Mouse (Mus musculus) left cerebral cortex, postnatal 25 days (tissue): ENCODE measurements at regions not wholly inside any gene's neighbourhood (a gene's known extent, or its start where the extent isn't known, plus 50 kb on each side); places are given as distances from the start of the nearest gene placed in this dataset.

Source experiments
- DNase-seq, 2 experiments: peaks; one replicate each; pipeline ENCODE4 v3.0.0; 2022; ENCODE audit warnings: low spot score in 2 of 2, mixed read lengths in 1 of 2
- intact Hi-C: fragments of 180-260 bp; cut with DNase I; formaldehyde crosslinking; loops from one replicate; pipeline ENCODE4 v1.15.1; 2025

DNA sequence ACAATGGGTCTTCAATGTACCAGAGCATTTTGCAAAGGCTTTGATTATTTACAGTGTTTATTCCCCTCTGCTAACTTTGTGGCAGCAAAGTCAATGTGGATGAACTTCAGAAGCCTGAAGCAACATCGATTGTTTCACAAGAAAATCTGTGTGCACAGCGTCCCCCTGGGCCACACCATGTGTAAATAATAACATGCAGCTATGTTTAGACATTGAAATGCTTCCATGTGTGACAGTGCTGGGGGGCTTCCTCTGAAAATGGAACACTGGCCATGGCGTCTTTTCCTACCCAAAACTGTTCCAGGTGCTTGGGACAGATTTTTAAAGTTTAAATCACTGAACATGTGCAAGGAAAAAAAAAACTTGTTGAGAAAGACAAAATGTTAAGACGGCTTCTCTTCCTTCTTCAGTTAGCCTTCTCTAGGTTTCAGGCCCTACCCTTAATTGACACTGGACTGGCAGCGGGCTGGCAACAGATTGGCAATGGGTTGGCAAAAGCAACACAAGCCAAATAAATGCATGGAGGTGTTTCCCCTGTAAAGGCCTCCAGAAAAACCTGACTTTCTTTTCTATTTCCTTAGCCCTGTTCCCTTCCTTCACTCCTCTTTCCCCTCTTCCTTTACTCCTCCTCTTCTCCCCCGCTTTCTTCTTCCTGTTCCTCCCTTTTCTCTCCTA, 715.0 kb downstream of the Tns3 start:
- DNase-seq: no peak
- intact Hi-C loops: no loop called here

DNA sequence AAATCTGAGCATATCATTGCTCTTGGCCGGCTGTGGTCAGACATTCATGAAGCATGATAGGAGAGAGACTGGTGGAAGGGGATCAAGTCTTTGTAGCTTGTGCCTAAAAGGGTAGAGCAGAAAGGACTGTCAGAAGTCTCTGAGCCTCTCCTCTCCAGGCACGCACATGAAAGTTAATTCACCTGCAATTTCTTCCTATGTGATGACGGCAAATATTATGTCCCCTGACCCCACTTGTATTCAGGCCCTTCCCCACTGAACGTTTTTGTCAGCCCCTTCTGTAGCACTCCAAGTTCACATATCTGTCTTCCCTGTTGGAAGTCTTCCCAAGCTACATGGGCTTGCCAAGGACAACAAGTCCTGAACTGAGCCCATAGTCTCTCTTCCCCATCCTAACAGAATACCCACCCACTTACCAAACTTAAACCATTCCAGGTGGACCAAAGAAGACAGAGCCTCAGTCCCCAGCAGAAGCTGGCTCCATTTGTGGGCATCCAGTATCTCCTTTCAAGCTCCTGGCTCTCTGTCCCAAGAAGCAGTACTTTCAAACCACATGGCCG, 719.3 kb downstream of the Tns3 start:
- intact Hi-C loops: no loop called here
- no peak for DNase-seq

DNA sequence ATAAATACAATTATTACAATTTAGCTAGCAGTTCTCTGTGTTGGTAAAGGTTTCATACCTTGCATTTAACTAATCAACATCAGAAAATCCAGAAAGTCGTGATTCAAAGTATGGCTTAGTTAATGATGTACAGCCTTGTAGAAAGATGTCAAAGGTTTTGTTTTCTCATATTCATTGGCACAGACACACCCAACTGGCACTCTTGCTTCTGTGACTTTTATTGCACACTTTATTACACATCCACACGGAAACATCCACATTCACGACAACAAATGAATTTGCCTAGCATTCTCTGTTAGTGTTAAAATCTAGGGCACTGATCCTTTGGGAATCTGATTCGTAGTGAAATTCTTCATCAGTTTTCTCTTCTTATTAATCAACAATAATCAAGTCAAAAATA, 720.0 kb downstream of the Tns3 start:
- DNase-seq: no peak
- intact Hi-C loops: no loop called here

DNA sequence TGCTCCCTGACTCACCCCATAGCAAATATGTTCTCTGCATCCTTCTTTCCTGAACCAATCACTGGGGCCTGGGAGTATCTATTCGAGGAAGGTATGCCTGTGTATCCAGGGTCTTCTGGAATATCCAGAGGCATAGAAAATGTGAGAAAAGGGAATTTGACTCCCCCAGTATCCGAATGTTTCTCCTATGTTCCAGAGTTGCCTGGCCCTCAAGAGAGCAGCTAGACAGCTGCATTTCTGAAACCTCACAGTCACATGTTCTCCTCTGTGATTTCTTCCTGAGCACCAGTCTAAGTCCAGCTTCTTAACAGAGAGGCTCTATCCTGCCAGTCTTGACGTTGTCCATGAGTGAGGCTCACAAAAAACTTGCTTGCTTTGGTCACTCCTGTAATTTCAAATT, 719.9 kb upstream of the Igfbp3 start:
- intact Hi-C loops: no loop called here
- DNase-seq: no peak

DNA sequence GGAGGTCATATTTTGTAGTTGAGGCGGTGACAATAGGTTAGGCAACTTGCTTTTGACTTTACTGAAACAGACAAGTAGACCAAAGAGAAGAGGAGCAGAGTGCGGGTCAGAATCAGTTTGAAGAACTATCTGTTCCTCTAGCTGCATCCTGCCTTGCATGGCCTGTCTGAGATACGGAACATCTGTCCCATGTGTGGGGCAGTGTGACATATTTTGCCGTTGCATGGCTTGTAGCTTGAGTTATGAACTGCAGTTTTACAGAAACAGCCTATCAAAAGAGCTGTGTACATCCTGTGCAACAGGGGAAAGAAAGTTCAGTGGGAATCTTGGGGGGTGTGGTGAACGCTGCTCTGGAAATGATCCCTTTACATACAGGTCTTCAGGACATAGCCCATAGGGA, 718.9 kb upstream of the Igfbp3 start:
- intact Hi-C loops: no loop called here
- no peak for DNase-seq

DNA sequence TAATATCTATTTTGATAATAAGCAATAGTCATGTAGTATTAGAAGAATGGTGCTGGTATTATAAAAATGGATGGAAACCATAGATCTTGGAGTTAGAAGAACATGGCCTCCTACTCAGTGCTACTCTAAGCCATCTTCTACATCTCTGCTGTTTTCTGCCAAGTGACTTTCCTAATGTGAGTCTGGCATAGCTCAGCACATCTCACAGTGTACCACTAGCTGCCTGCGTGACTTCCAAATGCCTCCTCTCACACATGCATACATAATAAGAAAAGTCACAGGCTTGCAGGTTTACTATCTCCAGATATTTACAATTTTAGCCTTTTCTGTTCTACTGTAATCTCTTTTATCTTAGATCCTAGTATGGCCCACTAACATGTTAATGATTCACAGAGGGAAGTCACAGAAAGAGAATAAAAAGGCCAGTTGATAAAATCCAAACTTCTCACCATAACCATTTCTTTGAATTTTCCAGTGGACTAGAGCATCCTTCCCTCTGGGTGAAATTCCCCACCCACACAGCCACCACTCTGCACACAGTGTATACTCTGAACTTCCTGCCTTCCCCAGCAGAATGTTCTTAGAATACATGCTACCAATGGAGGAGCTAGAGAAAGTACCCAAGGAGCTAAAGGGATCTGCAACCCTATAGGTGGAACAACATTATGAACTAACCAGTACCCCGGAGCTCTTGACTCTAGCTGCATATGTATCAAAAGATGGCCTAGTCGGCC, 717.5 kb upstream of the Igfbp3 start:
- intact Hi-C loops: no loop called here
- peak in 1 of 2 experiments; percentile 27 for DNase-seq

DNA sequence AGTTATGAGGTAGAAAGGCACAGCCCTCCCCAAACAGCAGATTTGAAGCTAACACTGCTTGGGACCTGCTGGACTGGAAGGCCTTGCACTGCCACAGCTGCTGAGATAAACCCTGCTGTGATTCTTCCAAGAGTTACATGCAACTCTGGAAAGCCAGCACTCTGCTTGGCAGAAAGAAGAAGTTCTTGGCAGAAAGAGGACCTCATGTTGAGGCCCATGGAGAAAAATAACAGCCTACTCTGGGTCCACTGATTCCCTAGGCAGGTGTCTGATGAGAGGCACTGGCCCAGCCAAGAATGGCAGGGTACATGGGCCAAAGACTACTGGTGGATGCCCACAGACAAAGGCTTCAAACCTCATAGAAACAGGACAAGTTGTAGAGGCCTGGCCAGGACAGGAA, 714.0 kb upstream of the Igfbp3 start:
- intact Hi-C loops: no loop called here
- DNase-seq: no peak

DNA sequence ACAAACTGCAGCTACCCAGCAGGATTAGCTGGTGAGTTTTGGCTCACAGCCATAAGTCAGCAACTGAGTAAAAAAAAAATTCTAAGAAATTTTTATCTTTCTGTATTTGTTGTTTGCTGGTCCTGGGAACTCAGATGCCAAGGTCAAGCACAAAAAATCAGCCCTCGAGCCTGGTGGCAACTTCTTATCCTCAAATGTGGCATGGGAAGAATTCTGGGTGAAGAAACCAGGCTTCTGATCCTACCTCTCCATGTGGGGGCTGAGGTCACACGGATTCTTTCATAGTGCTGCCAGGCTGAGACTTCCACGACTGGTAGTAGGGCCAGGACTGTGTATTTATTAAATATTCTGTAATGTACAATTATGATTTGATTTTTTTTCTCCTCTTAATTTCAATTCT, 698.3 kb upstream of the Igfbp3 start:
- intact Hi-C loops: no loop called here
- DNase-seq: no peak

DNA sequence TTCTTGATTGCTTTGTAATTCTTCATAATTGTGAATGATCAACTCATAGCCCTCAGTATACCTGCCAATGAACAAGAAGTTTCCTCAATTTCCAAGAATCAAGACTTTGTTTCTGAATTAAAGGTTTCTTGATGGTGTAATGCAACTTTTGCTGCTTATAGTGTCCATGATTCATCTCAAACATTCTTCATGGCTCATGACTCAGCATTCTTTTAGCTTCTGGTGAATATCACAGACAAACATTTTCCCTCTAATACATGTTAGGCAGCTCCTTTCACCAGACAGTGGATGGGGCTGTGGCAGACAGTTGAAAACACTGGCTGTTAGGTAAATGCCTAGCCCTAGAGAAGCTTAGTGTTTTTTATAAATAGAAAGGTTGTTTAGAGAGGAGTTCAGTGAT, 686.5 kb upstream of the Igfbp3 start:
- intact Hi-C loops: no loop called here
- no peak for DNase-seq

DNA sequence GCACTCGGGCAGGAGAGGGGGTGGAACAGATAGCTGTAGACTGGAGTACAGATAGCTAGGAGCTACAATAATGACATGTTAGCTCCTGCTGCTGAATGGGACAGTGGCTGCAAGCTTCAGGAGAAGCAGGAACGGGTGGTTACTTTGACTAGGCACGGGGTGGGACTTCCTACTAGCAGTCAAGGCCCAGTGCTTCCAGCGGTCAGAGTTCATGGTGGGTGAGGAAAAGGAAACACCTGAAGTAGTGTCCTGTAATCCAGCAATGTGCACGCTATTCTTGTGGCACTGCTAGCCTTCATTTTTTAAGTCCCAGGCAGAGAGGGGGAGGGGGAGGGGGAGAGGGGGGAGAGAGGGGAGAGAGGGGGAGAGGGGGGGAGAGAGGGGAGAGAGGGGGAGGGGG, 684.5 kb upstream of the Igfbp3 start:
- intact Hi-C loops: no loop called here

DNA sequence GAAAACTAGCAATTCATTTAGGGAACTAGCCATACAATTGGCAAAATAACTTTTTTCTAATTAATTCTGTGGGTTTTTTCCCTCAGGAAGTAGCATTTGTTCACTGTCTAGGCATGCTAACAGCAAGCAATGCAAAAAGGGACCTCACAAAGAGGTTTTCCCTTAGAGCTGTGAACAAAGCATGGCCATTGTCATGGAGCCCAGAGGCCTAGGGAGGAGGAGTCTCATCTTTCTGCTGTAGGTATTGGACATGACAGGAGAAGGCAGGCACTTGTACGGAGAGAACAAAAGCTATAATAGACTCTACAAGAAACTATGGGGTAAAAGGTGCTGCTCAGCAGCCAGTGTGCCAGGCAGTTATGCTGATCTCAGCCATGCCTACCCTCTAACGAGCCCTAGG, 666.8 kb upstream of the Igfbp3 start:
- intact Hi-C loops: no loop called here
- DNase-seq: no peak

More for the DNA sequence above, 684.5 kb upstream of the Igfbp3 start:
- no peak for DNase-seq

DNA sequence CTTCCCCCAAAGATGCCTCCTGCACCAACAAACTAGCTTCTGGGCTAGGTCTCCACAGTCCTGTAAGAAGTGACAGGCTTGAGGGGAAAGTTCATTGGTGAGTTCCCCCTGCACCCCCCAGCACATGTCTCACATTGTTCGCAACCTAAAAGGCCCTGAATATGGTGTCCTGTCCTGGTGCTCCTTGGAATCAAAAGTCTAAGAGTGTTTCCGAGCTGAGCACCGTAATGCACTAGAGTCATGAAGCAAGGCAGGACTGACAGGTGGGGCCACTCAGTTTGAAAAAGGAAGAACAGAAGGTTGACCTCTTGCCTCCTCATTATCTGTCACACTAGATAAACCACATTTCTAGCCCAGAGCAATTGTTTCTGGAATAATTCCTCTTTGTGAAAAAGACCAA, 650.4 kb upstream of the Igfbp3 start:
- intact Hi-C loops: no loop called here
- no peak for DNase-seq

DNA sequence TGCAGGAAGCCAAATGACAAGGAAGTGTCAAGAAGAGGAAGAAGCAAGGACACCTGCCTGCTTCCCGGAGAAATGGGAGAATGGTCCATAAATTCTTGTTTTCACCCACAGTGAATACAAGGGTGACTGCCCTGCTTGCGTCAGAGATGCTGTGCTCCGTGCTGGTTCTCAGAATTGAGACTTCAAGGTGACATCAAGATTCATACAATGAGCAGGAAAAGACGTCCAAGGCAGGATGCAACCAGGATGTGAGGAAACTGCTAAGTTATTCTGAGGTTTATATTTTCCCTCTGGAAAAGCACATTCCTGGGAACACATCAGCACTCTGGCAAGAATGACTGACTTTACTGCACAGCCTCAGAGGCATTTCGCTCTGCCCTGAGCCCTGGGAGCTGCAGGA, 650.0 kb upstream of the Igfbp3 start:
- intact Hi-C loops: no loop called here
- DNase-seq: no peak

DNA sequence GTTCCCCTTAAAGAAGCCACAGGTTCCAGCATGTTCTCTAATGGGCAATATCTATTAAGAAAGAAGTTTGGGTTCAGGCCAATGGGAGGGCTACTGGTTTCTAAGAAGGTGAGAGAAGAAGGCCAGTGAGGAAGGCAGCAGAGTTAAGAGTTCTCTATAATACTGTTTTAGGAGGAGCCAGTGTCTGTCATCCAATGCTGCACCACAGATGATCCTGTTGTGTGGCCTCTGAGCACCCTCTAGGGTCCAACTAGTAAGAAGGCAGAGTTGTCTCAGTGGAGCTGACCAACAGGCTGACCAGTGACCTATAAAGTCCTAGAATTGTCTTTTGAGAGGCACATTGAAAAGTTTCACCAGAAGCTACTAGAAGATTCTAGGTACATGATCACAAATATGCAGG, 648.8 kb upstream of the Igfbp3 start:
- no peak for DNase-seq
- intact Hi-C loops: no loop called here

DNA sequence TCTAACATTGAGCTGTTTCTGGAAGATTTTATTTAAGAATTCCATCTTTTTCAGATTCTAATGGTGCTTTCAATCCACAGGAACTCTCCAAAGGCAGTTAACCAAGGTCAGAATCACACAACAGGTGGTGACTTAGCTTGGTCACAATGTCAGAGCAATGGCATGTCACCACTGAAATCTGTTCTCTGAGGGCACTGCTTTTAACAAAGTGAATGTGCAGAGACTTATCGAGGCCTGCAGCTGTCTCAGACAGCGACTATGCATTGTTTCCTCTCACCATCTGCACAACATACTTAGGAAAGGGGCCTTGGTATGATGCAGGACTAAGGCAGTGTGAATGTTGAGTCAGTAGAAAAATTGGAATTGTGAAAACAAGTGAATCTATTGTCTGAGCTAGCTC, 638.9 kb upstream of the Igfbp3 start:
- no peak for DNase-seq
- intact Hi-C loops: no loop called here

DNA sequence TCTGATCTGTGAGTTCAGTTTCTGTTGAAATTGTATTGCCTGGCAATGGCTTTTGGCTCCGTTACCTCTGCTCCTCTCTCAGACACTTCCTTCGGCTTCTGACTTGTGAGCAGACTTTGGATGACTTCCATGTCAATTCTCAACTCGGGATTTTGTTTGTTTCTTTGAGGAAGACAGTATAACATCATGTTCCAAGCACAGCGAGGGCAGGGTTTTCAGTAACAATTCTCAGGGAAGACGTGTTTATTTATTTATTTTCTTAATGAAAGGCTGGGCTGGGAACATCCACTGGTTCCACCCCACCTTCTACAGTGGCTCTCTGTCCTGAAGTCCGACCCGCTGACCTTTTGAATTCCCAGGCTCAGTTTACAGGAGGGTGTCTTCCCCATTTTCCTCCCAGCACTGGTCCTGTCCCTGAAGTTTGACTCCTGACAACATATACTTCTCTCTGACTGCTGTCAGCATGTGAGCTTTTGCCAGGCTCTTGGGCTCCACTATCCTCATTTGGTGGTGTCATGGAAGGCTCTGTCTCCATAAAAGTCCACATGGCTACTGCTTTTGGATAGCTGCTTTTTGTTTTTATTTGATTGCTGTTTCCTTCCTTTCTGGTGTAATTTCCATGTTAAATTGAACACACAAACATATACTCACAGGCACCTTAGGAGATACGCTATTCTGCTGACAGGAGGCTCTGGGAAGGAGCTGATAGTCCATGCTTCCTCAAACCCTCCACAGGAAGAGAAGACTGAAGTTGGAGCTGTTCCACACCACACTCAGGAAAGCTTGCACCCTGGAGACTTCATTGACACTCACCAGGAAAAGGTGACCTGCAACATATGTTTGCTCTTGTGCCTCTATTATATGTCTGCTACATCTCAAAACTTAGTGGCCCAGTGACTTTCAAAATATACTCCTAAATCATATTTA, 624.9 kb upstream of the Igfbp3 start:
- intact Hi-C loops: no loop called here
- no peak for DNase-seq

DNA sequence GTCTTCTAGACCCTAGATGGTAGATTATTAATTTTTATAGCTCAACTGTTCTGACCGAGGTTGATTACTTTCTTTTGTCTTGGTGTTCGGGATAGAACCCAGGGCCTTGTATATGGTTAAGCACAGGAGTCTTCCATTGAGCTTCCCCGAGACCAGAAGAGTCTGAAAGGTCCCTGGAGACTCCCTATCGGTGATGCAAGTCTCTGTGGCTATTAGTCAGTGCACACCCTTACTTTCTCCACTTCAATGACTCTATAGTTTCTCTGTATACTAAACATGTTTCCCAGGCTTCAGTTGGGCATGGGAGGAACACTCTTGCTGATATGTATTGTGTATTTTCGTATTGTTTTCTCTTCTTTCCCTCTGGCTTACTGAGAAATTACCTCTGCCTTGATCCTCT, 623.8 kb upstream of the Igfbp3 start:
- no peak for DNase-seq
- intact Hi-C loops: no loop called here

DNA sequence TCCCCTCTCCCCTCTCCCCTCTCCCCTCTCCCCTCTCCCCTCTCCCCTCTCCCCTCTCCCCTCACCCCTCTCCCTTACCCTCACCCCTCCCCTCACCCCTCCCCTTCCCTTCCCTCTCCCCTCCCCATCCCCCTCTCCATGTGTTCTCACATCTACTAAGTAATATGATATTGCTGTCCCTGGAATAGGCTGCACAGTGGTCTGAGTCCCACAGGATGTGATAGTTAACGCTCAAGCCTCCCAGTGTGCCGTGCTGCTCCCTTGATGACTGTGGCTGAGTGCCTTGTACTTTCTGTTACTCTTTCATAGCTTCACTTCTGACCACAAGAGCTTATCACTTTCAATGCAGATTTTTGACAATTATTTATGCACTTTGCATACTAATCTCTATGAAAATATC, 620.4 kb upstream of the Igfbp3 start:
- intact Hi-C loops: no loop called here
- DNase-seq: no peak

DNA sequence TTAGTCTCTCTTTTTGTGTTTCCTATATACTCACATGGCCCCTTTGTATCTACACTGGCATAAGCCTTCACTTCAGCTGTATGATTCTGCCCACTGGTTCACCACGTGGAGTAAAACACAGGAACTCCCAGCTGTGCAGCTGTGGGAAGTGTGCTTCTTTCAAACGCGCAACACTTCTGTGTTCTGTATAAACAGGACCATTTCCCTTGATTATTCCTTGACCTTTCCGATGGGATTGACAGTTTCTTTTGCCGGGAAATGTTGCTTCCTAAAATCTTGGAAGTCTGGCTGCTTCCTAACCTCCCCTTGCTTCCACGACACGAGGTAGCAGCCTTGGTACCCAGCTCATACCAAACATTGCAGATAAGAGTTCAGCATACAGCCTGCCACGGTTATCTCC, 618.7 kb upstream of the Igfbp3 start:
- no peak for DNase-seq
- intact Hi-C loops: no loop called here

DNA sequence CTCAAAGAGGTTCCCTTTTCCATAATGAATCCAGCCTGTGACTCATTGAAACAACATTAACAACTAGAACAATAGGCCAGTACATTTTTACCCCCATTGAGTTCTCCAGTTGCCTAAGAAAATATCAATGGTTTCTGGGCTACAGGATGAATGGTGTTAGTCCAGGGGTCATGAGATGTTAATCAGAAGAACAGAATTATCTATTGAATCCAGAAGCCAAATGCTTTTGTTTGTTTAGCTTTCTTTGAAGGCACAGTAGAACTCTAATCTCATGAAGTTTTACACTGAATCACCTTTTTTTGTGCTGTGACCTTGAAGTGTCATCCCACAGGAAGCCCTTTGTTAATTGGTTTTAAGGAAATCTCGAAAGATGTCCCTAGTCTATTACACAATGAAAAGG, 616.0 kb upstream of the Igfbp3 start:
- DNase-seq: no peak
- intact Hi-C loops: no loop called here
